Mouse (Mus musculus) lung, embryonic 14.5 days (tissue): Measurements from ENCODE around the gene Pin1. TPM values are rescaled to one million over a fixed set of nuclear protein-coding genes. Genes with fewer than 3 reads are reported as not detected.

Experiments
- ATAC-seq: fragments of 200-750 bp; cut with Nextera tagmentation; 2 replicates; pipeline ENCODE4 v1.8.0; 2017; ENCODE audit warnings: mild to moderate bottlenecking, moderate TSS enrichment, moderate library complexity; ENCODE audit not compliant: insufficient read depth
- DNase-seq: peaks from one replicate; pipeline ENCODE4 v3.0.0-alpha.2; 2015
- H3K27ac ChIP-seq: fragments of 300-500 bp; sonication (generic); 2 replicates; pipeline ENCODE4 v1.5.1; 2014; ENCODE audit warnings: low read depth, mild to moderate bottlenecking, moderate library complexity
- H3K27me3 ChIP-seq: fragments of 300-500 bp; sonication (generic); 2 replicates; pipeline ENCODE4 v1.6.1; 2014; ENCODE audit warnings: low read length, control low read depth; ENCODE audit not compliant: insufficient read depth
- H3K36me3 ChIP-seq: fragments of 300-500 bp; sonication (generic); 2 replicates; pipeline ENCODE4 v1.6.1; 2014; ENCODE audit warnings: control low read depth; ENCODE audit not compliant: insufficient read depth
- H3K4me1 ChIP-seq: fragments of 300-500 bp; sonication (generic); 2 replicates; pipeline ENCODE4 v1.6.1; 2014; ENCODE audit warnings: antibody characterized with exemption, control low read depth; ENCODE audit not compliant: insufficient read depth
- H3K4me2 ChIP-seq: fragments of 300-500 bp; sonication (generic); 2 replicates; pipeline ENCODE4 v1.6.1; 2014; ENCODE audit warnings: mild to moderate bottlenecking
- H3K4me3 ChIP-seq: fragments of 300-500 bp; sonication (generic); 2 replicates; pipeline ENCODE4 v1.5.1; 2014; ENCODE audit warnings: low read depth, low read length
- H3K9ac ChIP-seq: fragments of 300-500 bp; sonication (generic); 2 replicates; pipeline ENCODE4 v1.6.1; 2014
- H3K9me3 ChIP-seq: fragments of 300-500 bp; sonication (generic); 2 replicates; pipeline ENCODE4 v1.6.1; 2016; ENCODE audit warnings: low read depth, low read length, control low read depth
- CTCF ChIP-seq: IDR thresholded peaks from 2 replicates; pipeline ENCODE4 v1.5.1; 2016; ENCODE audit warnings: antibody characterized with exemption, low read depth
- WGBS: fragments of 180-500 bp; shearing (Covaris S2); extraction: QIAGEN DNeasy Blood & Tissue Kit; methylation state at CpG from one replicate; pipeline ENCODE4 v1.1.7; 2014; 5-methylcytosine and 5-hydroxymethylcytosine counted together
- polyA plus RNA-seq: library from polyadenylated mRNA; unstranded; fragments of >200 nt; fragmentation: Nextera tagmentation; extraction: Ambion mirVana; gene quantifications from 2 replicates; pipeline ENCODE4 v1.2.1, GENCODE M21; 2014

The Pin1 gene
- polyA plus RNA-seq, 1 experiment from 2014 or later, result 58.6 TPM

- no peak for DNase-seq
- TF ChIP-seq CTCF, result no peak
- 71% methylated on average over 3 of the region's 3 CpGs for WGBS
Measured at GRCm38 (mm10) chr9:20636256-20636655, 15.6 kb upstream of the Pin1 start.

DNA sequence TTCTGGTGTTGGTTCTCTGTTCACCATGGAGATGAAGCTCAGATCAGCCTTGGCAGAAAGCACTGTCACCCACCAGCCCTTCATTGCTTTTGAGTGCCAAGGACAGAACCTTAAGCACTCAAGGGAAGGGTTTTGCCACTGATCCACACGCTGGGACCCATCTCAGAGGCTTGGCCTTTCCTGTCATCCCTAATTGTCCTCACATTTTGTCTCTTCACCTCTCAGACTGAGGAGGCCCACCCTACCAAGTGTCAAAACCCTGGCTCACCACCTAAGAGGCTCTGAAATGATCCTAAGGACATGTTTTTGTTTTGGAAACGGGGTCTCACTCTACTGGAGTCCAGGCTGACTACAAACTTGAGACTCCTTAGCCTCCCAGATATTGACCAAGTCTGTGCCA is 15.1 kb upstream of the Pin1 start:
- Histone ChIP-seq H3K4me1 (no peaks in the 10 kb centered on the region), H3K4me2 (no peak overlapping the region), H3K9ac (no peak overlapping the region), H3K27ac (no peak overlapping the region), H3K9me3 (no peaks in the 10 kb centered on the region), H3K4me3 (no peak overlapping the region), H3K36me3 (peaks cover 23% of the 10 kb centered on the region; the same call in 1 of the 2 replicates), H3K27me3 (no peaks in the 10 kb centered on the region)
- ATAC-seq (no peak), DNase-seq (no peak)
- 76% methylated on average over 2 of the region's 2 CpGs for WGBS
- no peak for TF ChIP-seq CTCF

More at GRCm38 (mm10) chr9:20636256-20636655, 15.6 kb upstream of the Pin1 start:
- Histone ChIP-seq H3K4me3 (no peak overlapping the region), H3K9ac (no peak overlapping the region), H3K9me3 (no peaks in the 10 kb centered on the region), H3K4me2 (no peak overlapping the region), H3K27me3 (no peaks in the 10 kb centered on the region), H3K36me3 (peaks cover 23% of the 10 kb centered on the region; the same call in 1 of the 2 replicates), H3K4me1 (no peaks in the 10 kb centered on the region), H3K27ac (no peak overlapping the region)
- ATAC-seq, result no peak

DNA sequence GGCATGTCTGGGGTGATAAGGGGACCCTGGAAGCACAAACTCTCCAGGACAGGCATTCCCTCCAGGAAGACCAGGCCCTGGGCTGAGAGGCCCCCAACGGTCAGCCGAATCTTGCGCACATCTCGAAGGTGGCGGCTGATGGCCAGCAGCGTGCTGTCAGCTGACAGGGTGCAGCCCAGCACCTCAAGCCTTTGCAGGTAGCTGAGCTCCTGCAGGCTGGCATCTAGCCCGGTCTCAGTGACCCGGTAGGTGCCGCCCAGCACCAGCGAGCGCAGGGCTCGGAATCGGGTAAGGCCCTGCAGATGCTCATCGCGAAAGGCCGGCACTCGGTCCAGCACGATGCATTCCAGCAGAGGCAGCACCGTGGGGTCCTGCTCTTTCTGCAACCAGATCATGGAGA is 13.3 kb upstream of the Pin1 start:
- H3K36me3 ChIP-seq, result peaks cover 23% of the 10 kb centered on the region; the same call in 1 of the 2 replicates
- 90% methylated on average over 19 of the region's 19 CpGs for WGBS
- H3K4me1 ChIP-seq, result no peaks in the 10 kb centered on the region
- no peak overlapping the region for H3K4me2 ChIP-seq
- H3K9me3 ChIP-seq, result no peaks in the 10 kb centered on the region
- H3K9ac ChIP-seq, result no peak overlapping the region
- no peak overlapping the region for H3K27ac ChIP-seq
- ATAC-seq (no peak), DNase-seq (no peak)
- no peak for TF ChIP-seq CTCF
- no peak overlapping the region for H3K4me3 ChIP-seq
- no peaks in the 10 kb centered on the region for H3K27me3 ChIP-seq

DNA sequence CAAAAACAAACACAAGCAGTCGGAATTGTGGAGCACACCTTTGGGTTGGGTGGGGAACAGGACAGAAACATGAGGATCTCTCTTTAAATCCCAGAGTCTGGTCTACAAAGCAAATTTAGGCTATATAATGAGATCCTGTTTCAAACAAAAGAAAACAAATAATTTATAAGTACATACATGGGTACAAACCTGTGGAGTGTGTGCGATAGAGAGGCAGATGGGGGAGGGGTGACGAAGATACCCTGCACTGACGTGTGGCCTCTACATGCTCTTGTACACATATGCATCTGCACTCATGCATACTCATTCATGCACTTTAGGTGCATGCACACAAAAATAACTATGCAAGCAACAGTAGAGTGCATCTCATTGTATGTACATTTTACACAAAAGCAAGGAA is 12.4 kb upstream of the Pin1 start:
- ATAC-seq, result no peak
- WGBS, result 87% methylated on average over 4 of the region's 4 CpGs
- no peak for TF ChIP-seq CTCF

GRCm38 (mm10) chr9:20641501-20641900 is 10.4 kb upstream of the Pin1 start:
- ATAC-seq (no peak), DNase-seq (no peak)
- peak overlapping the region; percentile 94 for H3K4me2 ChIP-seq
- no peaks in the 10 kb centered on the region for H3K4me1 ChIP-seq
- no peak for TF ChIP-seq CTCF
- H3K27me3 ChIP-seq, result no peaks in the 10 kb centered on the region
- peak overlapping the region; percentile 83 for H3K9ac ChIP-seq
- H3K27ac ChIP-seq, result peak overlapping the region; percentile 97; the same call in 1 of the 2 replicates
- peaks cover 28% of the 10 kb centered on the region; the same call in 1 of the 2 replicates for H3K36me3 ChIP-seq
- H3K4me3 ChIP-seq, result peak overlapping the region; percentile 89
- H3K9me3 ChIP-seq, result no peaks in the 10 kb centered on the region
- WGBS, result 15% methylated on average over 6 of the region's 6 CpGs

More for the DNA sequence above, 12.4 kb upstream of the Pin1 start:
- H3K9me3 ChIP-seq, result no peaks in the 10 kb centered on the region
- no peaks in the 10 kb centered on the region for H3K27me3 ChIP-seq
- no peak overlapping the region for H3K4me2 ChIP-seq
- H3K9ac ChIP-seq, result no peak overlapping the region
- H3K36me3 ChIP-seq, result peaks cover 23% of the 10 kb centered on the region; the same call in 1 of the 2 replicates
- no peak overlapping the region for H3K4me3 ChIP-seq
- DNase-seq, result no peak
- H3K27ac ChIP-seq, result no peak overlapping the region
- no peaks in the 10 kb centered on the region for H3K4me1 ChIP-seq

GRCm38 (mm10) chr9:20642101-20642895 is 9.6 kb upstream of the Pin1 start, which contains the start of gene Ubl5:
TSS of gene Ubl5 (plus strand) at chr9:20642878.
- peak; percentile 93 for ATAC-seq
- DNase-seq, result peak; percentile 99
- peaks cover 30% of the 10 kb centered on the region for H3K36me3 ChIP-seq
- peak within 1 kb of the TSS; percentile 97 for H3K27ac ChIP-seq
- H3K9me3 ChIP-seq, result no peaks in the 10 kb centered on the region
- H3K4me1 ChIP-seq, result no peaks in the 10 kb centered on the region
- WGBS, result under 1% methylated on average over 51 of the region's 51 CpGs
- H3K9ac ChIP-seq, result peak within 1 kb of the TSS; percentile 83
- H3K4me3 ChIP-seq, result peak within 1 kb of the TSS; percentile 89
- H3K4me2 ChIP-seq, result peak within 1 kb of the TSS; percentile 94
- no peaks in the 10 kb centered on the region for H3K27me3 ChIP-seq
- TF ChIP-seq CTCF, result no peak

DNA sequence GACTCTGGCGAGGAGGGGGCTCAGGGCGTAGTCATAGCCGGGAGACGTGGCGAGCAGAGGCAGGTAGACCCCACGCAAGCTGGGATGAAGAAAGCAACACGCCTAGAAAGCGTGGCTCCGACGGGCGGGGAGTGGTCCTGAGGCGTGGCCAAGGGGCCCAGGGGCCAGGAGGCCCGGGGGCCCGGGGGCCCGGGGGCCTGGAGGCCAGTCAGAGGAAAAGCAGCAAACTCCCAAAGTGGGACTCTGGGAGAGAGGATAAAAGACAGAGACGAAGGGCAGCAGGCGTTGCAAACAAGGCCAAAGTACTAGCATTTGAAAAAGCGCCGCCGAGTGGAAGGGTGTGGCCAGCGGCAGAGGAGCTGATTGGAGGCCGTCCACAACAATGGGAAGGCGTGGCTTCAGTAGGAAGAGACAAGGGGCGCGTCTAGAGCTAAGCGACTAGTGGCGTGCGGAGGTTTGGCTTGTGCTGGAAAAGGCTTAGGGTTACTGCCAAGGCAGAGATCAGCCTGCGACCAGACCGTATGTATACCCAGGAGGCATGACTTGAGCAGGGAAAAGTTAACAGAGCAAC is 8.9 kb upstream of the Pin1 start:
- H3K27ac ChIP-seq, result peak overlapping the region; percentile 97
- DNase-seq (peak; percentile 96), ATAC-seq (peak; percentile 85)
- H3K9ac ChIP-seq, result peak overlapping the region; percentile 83
- H3K4me2 ChIP-seq, result peak overlapping the region; percentile 94
- TF ChIP-seq CTCF, result peak; percentile 24
- H3K9me3 ChIP-seq, result no peaks in the 10 kb centered on the region
- H3K36me3 ChIP-seq, result peaks cover 31% of the 10 kb centered on the region
- peak overlapping the region; percentile 89 for H3K4me3 ChIP-seq
- H3K4me1 ChIP-seq, result no peaks in the 10 kb centered on the region
- WGBS, result 1% methylated on average over 30 of the region's 30 CpGs
- no peaks in the 10 kb centered on the region for H3K27me3 ChIP-seq
